Mouse (Mus musculus): ENCODE results near the gene H2afy. TPM values are rescaled to one million over a fixed set of nuclear protein-coding genes. Genes with fewer than 3 reads are reported as not detected.

Gene H2afy
- polyA plus RNA-seq, 1 experiment, result 240 TPM

GRCm38 (mm10) chr13:56081656-56082055 lies 54.5 kb downstream of the H2afy start:
- H3K9me3 ChIP-seq (replicated peaks; ENCODE audit: control insufficient read depth, insufficient read depth, low read length, poor library complexity, severe bottlenecking), result no peaks in the 10 kb centered on the region
- peaks cover 11% of the 10 kb centered on the region for H3K36me3 ChIP-seq (ENCODE audit: control insufficient read depth, insufficient read depth, low read length, poor library complexity, severe bottlenecking)

GRCm38 (mm10) chr13:56079616-56080015 lies 56.5 kb downstream of the H2afy start:
- H3K4me1 ChIP-seq (ENCODE audit: control insufficient read depth, insufficient read depth, low read length), result no peaks in the 10 kb centered on the region
- no peak overlapping the region for H3K27ac ChIP-seq (ENCODE audit: insufficient read depth, low read length)
- TF ChIP-seq EP300 (IDR thresholded peaks at IDR 0.05; ENCODE audit: insufficient read depth, low read depth, low read length) (no peak), POLR2A (IDR thresholded peaks at IDR 0.05; ENCODE audit: insufficient read depth, low read length) (no peak), CTCF (IDR thresholded peaks at IDR 0.05; ENCODE audit: low read depth, low read length) (no peak)
- H3K9me3 ChIP-seq (replicated peaks; ENCODE audit: control insufficient read depth, insufficient read depth, low read length, poor library complexity, severe bottlenecking), result no peaks in the 10 kb centered on the region
- H3K27me3 ChIP-seq (ENCODE audit: control insufficient read depth, insufficient read depth, low read length, poor library complexity, severe bottlenecking), result no peaks in the 10 kb centered on the region
- no peak overlapping the region for H3K9ac ChIP-seq (ENCODE audit: low read depth, poor library complexity, severe bottlenecking)
- no peak overlapping the region for H3K4me3 ChIP-seq (ENCODE audit: low read depth, low read length)
- H3K36me3 ChIP-seq (ENCODE audit: control insufficient read depth, insufficient read depth, low read length, poor library complexity, severe bottlenecking), result peaks cover 11% of the 10 kb centered on the region

More at GRCm38 (mm10) chr13:56081656-56082055, 54.5 kb downstream of the H2afy start:
- no peak overlapping the region for H3K9ac ChIP-seq (ENCODE audit: low read depth, poor library complexity, severe bottlenecking)
- no peak for TF ChIP-seq CTCF (IDR thresholded peaks at IDR 0.05; ENCODE audit: low read depth, low read length)
- no peak for TF ChIP-seq EP300 (IDR thresholded peaks at IDR 0.05; ENCODE audit: insufficient read depth, low read depth, low read length)
- no peak for TF ChIP-seq POLR2A (IDR thresholded peaks at IDR 0.05; ENCODE audit: insufficient read depth, low read length)
- H3K4me3 ChIP-seq (ENCODE audit: low read depth, low read length), result no peak overlapping the region
- H3K27me3 ChIP-seq (ENCODE audit: control insufficient read depth, insufficient read depth, low read length, poor library complexity, severe bottlenecking), result no peaks in the 10 kb centered on the region
- no peak overlapping the region for H3K27ac ChIP-seq (ENCODE audit: insufficient read depth, low read length)
- H3K4me1 ChIP-seq (ENCODE audit: control insufficient read depth, insufficient read depth, low read length), result no peaks in the 10 kb centered on the region

GRCm38 (mm10) chr13:56078724-56079262 lies 57.4 kb downstream of the H2afy start:
- H3K9ac ChIP-seq (ENCODE audit: low read depth, poor library complexity, severe bottlenecking), result no peak overlapping the region
- TF ChIP-seq CTCF (IDR thresholded peaks at IDR 0.05; ENCODE audit: low read depth, low read length) (no peak), EP300 (IDR thresholded peaks at IDR 0.05; ENCODE audit: insufficient read depth, low read depth, low read length) (no peak), POLR2A (IDR thresholded peaks at IDR 0.05; ENCODE audit: insufficient read depth, low read length) (no peak)
- no peaks in the 10 kb centered on the region for H3K9me3 ChIP-seq (replicated peaks; ENCODE audit: control insufficient read depth, insufficient read depth, low read length, poor library complexity, severe bottlenecking)
- no peaks in the 10 kb centered on the region for H3K27me3 ChIP-seq (ENCODE audit: control insufficient read depth, insufficient read depth, low read length, poor library complexity, severe bottlenecking)
- H3K4me3 ChIP-seq (ENCODE audit: low read depth, low read length), result no peak overlapping the region
- H3K4me1 ChIP-seq (ENCODE audit: control insufficient read depth, insufficient read depth, low read length), result no peaks in the 10 kb centered on the region
- no peak overlapping the region for H3K27ac ChIP-seq (ENCODE audit: insufficient read depth, low read length)
- peaks cover 14% of the 10 kb centered on the region for H3K36me3 ChIP-seq (ENCODE audit: control insufficient read depth, insufficient read depth, low read length, poor library complexity, severe bottlenecking)

- Histone ChIP-seq H3K9ac (ENCODE audit: low read depth, poor library complexity, severe bottlenecking) (no peak overlapping the region), H3K4me3 (ENCODE audit: low read depth, low read length) (no peak overlapping the region), H3K9me3 (replicated peaks; ENCODE audit: control insufficient read depth, insufficient read depth, low read length, poor library complexity, severe bottlenecking) (no peaks in the 10 kb centered on the region), H3K4me1 (ENCODE audit: control insufficient read depth, insufficient read depth, low read length) (no peaks in the 10 kb centered on the region), H3K27ac (ENCODE audit: insufficient read depth, low read length) (no peak overlapping the region), H3K36me3 (ENCODE audit: control insufficient read depth, insufficient read depth, low read length, poor library complexity, severe bottlenecking) (peaks cover 10% of the 10 kb centered on the region), H3K27me3 (ENCODE audit: control insufficient read depth, insufficient read depth, low read length, poor library complexity, severe bottlenecking) (no peaks in the 10 kb centered on the region)
- TF ChIP-seq EP300 (IDR thresholded peaks at IDR 0.05; ENCODE audit: insufficient read depth, low read depth, low read length), result no peak
- TF ChIP-seq POLR2A (IDR thresholded peaks at IDR 0.05; ENCODE audit: insufficient read depth, low read length), result no peak
- no peak for TF ChIP-seq CTCF (IDR thresholded peaks at IDR 0.05; ENCODE audit: low read depth, low read length)
Measured at GRCm38 (mm10) chr13:56075930-56076329, 60.2 kb downstream of the H2afy start.

- H3K9me3 ChIP-seq (replicated peaks; ENCODE audit: control insufficient read depth, insufficient read depth, low read length, poor library complexity, severe bottlenecking), result no peaks in the 10 kb centered on the region
- H3K4me1 ChIP-seq (ENCODE audit: control insufficient read depth, insufficient read depth, low read length), result no peaks in the 10 kb centered on the region
- no peak overlapping the region for H3K9ac ChIP-seq (ENCODE audit: low read depth, poor library complexity, severe bottlenecking)
- H3K36me3 ChIP-seq (ENCODE audit: control insufficient read depth, insufficient read depth, low read length, poor library complexity, severe bottlenecking), result peaks cover 6% of the 10 kb centered on the region
- no peaks in the 10 kb centered on the region for H3K27me3 ChIP-seq (ENCODE audit: control insufficient read depth, insufficient read depth, low read length, poor library complexity, severe bottlenecking)
- TF ChIP-seq POLR2A (IDR thresholded peaks at IDR 0.05; ENCODE audit: insufficient read depth, low read length), result no peak
- TF ChIP-seq EP300 (IDR thresholded peaks at IDR 0.05; ENCODE audit: insufficient read depth, low read depth, low read length), result no peak
- TF ChIP-seq CTCF (IDR thresholded peaks at IDR 0.05; ENCODE audit: low read depth, low read length), result no peak
- H3K4me3 ChIP-seq (ENCODE audit: low read depth, low read length), result no peak overlapping the region
- no peak overlapping the region for H3K27ac ChIP-seq (ENCODE audit: insufficient read depth, low read length)
Measured at GRCm38 (mm10) chr13:56073186-56073585, 63.0 kb downstream of the H2afy start.

GRCm38 (mm10) chr13:56072268-56072607 lies 63.9 kb downstream of the H2afy start:
- TF ChIP-seq CTCF (IDR thresholded peaks at IDR 0.05; ENCODE audit: low read depth, low read length) (peak; percentile 17), POLR2A (IDR thresholded peaks at IDR 0.05; ENCODE audit: insufficient read depth, low read length) (no peak)
- no peaks in the 10 kb centered on the region for H3K27me3 ChIP-seq (ENCODE audit: control insufficient read depth, insufficient read depth, low read length, poor library complexity, severe bottlenecking)
- H3K9me3 ChIP-seq (replicated peaks; ENCODE audit: control insufficient read depth, insufficient read depth, low read length, poor library complexity, severe bottlenecking), result no peaks in the 10 kb centered on the region
- H3K36me3 ChIP-seq (ENCODE audit: control insufficient read depth, insufficient read depth, low read length, poor library complexity, severe bottlenecking), result peaks cover 6% of the 10 kb centered on the region
- H3K4me3 ChIP-seq (ENCODE audit: low read depth, low read length), result no peak overlapping the region
- H3K4me1 ChIP-seq (ENCODE audit: control insufficient read depth, insufficient read depth, low read length), result no peaks in the 10 kb centered on the region
- no peak overlapping the region for H3K9ac ChIP-seq (ENCODE audit: low read depth, poor library complexity, severe bottlenecking)
- no peak overlapping the region for H3K27ac ChIP-seq (ENCODE audit: insufficient read depth, low read length)
